Mouse (Mus musculus) megakaryocyte-erythroid progenitor cell, adult 5-6 weeks (primary cell): ENCODE measurements around the gene Itpkc. TPM values are rescaled to one million over a fixed set of nuclear protein-coding genes. Genes with fewer than 3 reads are reported as not detected.

Experiments
- ATAC-seq: replicated peaks from 2 replicates; pipeline ENCODE4 v1.8.0; 2016; ENCODE audit warnings: mild to moderate bottlenecking, inconsistent platforms; ENCODE audit not compliant: severe bottlenecking, poor library complexity, low FRiP score, low TSS enrichment
- total RNA-seq, 2 experiments: library from RNA; stranded (forward) in 1 of 2; stranded (reverse) in 1 of 2; fragments of 200-1000, 215-1000 nt in 1 of 2; fragments of >200 nt in 1 of 2; fragmentation: Nextera tagmentation in 1 of 2; gene quantifications; 2 replicates each; pipeline ENCODE4 v1.2.3; 2014 to 2017

The Itpkc gene
- total RNA-seq, 2 experiments from 2014 or later, result 2.3 to 5.9 TPM

DNA sequence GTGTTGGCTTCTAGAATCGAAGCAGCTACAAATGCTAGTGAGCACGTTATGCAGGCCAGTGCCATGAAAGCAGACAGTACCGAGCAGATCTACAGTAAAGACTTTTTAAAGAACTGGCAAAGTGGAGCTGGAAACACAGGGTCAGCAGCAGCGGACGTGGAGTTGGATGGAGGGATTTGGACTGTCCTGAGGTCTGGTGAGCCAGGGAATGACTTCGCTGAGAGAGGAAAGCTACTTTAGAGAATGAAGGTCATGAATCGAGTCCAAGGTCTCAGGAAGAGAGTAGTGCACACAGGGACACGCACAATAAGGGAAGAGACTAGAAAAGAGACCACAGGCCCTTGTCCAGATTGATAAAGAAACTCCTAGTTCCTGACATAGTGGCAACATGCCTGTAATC, 30.8 kb downstream of the Itpkc start:
- no peak for ATAC-seq

DNA sequence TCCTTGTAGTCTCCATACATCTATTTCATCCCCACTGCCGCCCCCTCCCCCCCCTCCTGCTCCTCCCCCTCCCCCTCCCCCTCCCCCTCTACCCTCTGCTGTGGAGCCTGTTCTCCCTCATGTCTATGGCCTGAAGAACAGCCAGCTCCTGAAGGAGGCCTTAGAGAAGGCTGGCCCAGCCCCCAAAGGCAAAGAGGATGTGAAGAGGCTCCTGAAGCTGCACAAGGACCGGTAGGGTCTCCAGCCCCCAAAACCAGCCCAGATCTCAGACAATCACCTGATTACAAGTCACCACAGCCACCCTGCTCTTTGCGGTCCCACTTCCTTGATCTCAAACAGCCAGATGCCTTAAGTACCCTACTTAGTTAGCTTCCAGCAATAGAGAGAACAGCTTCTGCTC, 31.3 kb downstream of the Itpkc start:
- ATAC-seq, result no peak

DNA sequence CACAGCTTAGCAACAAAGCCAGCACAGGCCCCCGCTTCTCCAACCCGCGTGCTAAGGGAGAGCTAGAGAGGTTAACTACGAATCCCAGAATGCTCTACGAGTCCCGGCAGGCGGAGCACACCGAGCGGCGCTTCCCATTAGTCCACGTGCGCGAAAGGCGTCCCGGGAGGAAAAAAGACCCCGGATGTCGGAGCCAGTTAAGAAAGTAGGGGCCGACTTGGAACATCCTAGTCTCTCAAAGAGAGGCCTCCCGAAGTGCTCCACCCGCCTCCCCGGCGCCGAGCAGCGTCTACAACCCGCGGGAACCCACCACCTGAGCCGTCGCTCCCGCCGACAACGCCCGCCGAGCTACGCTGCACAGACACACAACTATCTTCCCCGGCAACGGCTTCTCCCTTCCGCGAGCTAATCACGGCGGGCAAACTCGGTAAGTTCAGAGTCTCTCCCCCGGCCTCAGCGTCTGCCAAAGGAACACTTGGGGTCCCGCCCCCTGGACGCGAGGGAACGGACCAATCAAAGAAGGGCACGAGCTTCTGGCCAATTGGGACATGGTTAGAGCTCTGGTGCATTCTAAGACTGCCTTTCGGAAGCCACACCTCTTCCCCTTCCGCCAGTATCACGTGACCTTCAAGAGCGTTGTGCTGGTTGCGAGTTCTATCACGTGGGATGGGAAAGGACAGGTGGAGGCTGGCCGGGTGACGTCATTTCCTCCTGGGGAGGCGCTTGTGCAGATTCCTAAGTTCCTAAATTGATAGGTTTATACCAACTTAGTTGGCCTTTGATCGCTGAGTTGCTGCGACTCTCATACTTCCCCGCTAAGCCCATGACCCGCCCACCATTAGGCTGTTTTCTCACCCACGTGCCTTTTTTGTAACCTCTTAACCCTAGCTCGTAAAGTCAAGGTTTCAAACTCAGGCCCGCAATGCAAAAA, 32.5 kb downstream of the Itpkc start, which contains the start of the genes BC024978 and Snrpa:
Gene BC024978, plus strand, starts transcription at position 101 of the 931 bp plus-strand sequence.
Gene Snrpa, minus strand, starts transcription at position 591 of the 931 bp plus-strand sequence.
- peak; percentile 96 for ATAC-seq

DNA sequence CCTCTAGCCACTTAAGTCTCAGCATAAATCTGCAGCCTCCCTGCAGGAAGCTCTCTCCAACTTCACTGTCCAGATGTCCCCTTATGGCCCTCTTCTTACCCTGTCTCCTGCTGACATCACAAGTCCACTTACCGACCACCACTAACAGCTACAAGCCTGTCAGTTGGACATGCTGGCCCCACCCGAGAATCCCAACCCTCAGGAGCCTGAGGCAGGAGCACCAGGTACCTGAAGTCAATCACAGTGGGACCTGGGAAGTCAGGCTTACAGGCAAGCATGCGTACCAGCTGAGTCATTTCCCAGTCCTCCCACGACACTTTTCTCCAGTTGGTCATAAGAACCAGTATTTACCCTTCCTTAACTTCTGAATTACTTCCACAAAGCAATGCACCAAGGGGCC, 34.7 kb downstream of the Itpkc start:
- ATAC-seq, result no peak

DNA sequence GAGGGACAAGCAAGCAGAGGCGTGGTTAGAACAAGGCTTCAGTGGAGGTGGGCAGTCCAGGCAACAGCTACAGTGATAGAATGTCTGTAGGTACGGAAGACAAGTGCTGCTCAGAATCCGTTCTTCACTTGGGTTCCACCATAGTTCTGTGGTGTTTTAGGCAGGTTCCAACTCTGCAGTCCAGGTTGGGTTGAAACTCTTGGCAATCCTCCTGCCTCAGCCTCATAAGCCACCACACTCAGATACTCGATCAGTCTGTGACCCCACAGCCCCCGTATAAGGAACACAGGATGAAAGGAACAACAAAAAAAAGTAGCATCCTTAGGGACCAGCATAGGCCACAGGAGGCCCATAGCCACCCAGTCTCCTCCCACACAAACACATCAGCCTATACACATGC, 36.0 kb downstream of the Itpkc start:
- ATAC-seq, result no peak

DNA sequence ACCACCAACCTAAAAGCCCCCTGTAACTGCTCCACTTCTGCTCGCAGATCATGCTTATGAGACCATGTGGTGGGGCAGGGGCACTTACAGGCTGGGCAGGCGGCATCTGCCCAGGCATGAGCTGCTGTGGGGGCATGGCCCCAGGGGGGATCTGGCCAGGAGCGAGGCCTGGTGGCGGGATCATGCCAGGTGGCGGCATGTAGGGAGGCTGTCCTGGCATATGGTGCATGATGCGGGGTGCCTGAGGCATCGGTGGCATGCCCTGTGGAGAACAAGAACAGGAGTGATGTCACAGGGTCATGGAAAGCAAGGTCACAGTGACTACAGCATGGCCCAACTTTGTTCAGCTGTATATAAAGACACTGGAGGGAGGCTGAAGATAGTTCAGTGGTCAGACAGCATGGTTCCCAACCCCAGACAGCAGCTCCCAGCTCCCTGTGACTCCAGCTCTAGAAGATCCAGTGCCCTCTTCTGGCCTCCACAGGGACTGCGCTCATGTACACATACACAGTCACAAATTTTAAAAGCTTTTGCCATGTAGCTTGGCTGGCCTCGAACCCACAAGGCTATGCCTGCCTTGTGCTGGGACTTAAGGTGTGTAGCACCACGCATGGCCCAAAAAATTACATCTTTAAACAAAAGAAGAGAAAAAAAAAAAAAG, 39.1 kb downstream of the Itpkc start:
- ATAC-seq, result 0 out of 2 replicates have a peak, but pooled peaks have one; percentile 16

DNA sequence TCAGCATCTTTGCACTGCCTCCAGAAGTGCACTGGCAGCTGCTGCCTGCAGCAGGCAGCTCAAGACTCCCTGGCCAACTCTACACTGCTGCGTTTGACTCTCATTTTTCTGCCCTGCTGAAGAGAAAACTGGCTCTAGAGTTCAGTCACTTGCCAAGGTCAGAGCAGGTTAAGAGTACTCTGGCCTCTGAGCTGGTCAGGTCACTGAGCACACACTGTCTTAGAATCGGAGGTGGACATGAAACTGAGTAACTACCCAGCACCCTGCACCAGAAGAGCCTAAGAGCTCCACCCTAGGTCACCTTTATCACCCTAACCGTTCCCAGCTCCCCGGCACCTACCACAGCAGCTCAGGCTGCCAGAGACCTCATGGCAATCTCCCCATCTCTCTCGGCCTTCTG, 42.5 kb downstream of the Itpkc start:
- ATAC-seq, result no peak

DNA sequence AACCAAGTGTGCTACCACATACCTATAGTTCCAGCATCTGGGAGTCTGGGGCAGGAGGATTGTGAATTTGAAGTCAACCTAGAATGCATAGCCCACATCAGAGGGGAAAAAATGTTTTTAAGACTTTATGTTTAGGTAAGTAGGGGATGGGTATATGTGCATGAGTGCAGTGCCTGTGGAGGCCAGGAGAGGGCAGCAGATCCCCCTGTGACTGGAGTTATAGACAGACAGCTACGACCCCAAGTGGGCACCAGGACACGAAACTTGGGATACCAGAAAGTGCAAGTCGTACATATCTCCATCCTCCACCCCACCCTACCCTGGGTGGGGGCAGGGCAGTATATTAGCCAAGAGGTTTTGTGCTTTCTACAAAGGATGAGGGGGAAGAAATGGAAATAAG, 43.5 kb downstream of the Itpkc start:
- ATAC-seq, result peak; percentile 76

DNA sequence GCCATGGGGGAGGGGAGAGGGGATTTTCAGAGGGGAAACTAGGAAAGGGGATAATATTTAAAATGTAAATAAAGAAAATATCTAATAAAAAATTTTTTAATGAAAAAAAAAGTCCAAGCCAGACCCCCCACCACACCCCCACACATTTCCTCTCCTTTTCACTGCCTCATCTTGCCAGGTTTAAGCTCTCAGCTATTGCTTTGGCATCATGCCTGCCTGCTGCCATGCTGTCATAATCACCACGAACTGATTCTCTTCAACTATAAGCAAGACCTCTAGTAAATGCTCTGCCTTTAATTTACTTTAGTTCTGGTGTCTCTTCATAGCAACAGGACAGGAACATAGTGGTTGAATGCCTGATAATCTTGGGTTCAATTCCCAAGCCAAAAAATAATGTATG, 46.0 kb downstream of the Itpkc start:
- no peak for ATAC-seq

DNA sequence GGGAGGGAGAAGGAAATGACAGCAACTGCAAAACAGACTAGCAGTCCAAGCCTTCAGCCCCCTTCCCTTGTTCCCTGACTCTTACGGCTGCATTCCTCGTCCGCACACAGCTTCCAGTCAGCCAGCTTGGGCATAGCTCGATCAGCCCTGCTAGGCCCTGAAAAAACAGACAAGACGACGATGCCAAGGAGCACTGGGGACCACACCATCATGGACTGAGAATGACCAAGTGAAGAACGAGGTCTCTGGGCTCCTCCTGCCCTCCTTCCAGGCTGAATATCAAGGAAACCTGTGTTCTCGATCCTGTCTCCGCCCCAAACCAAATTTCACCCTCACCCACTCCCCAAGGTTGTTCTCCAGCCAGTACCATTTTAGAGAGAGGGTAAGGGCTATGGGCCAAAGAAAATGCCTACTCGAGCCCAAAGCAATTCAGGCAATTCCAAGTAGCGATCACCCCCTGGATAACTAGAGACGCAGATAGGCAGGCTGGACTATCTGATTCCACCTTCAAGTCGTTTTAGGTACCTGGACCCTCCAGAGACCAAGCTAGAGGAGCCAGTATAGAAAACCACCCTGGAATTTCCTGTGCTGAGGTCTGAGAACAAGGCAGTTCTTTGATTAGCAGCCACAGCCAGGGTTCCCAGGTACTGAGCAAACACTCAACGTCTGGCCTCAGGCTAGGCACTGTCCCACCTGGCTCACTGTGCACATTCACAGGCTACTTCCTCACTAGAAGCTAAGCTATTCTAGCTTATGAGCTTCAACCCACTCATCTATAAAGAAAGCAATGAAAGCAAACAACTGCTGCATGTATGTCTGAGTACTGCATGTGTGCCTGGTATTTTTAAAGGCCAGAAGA, 47.4 kb downstream of the Itpkc start, which contains the start of the genes Gm21983 and Mia:
Gene Gm21983, minus strand, starts transcription at position 250 of the 859 bp plus-strand sequence.
Gene Mia, minus strand, starts transcription at position 321 of the 859 bp plus-strand sequence.
- ATAC-seq, result no peak

DNA sequence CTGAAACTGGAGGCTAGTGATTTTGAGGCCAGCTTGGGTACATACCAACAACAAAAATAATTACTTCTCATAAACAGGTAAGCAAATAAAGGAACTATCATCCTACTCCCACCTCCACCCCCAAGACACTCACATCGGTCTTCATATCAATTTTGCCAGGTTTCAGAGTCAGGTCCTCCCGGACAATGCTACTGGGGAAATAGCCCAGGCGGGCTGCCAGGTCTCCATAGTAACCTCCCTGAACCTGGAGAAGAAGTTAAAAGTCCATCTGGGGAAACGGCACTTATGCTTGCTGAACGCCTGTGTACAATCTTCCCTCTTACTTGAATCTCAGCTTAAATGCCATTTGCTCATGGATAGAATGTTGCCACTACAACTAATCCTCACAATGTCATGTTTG, 48.4 kb downstream of the Itpkc start:
- ATAC-seq, result no peak

DNA sequence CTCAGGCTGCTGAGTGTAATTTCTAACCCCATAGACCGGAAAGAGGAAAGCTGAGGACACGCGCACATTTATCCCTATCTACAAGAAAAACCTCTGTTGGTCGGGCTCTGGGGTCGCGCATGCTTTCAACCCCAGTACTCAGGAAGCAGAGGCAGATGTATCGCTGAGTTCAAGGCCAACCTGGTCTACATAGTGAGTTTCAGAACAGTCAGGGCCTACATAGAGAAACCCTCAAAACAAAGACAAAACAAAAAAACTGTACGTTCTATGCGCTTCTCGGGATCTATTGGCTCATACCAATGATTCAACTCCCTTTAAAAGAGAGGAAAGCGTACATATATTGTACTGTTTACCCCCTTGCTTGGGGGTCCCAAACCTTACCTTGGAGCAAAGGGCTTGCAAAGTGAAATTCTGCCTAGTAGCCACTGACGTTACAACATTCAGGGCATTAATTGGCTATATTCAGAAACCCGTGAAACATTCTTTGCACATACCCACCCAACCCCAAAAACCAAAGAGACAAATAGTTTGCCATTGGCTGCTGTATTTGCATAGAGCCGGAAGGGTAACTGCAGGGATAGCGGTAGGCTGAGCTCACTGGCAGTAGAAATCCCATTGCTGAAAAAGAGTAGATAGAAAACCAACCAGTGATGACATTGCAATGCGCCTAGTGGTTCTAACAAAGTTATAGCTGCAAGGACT, 49.1 kb downstream of the Itpkc start:
- no peak for ATAC-seq

DNA sequence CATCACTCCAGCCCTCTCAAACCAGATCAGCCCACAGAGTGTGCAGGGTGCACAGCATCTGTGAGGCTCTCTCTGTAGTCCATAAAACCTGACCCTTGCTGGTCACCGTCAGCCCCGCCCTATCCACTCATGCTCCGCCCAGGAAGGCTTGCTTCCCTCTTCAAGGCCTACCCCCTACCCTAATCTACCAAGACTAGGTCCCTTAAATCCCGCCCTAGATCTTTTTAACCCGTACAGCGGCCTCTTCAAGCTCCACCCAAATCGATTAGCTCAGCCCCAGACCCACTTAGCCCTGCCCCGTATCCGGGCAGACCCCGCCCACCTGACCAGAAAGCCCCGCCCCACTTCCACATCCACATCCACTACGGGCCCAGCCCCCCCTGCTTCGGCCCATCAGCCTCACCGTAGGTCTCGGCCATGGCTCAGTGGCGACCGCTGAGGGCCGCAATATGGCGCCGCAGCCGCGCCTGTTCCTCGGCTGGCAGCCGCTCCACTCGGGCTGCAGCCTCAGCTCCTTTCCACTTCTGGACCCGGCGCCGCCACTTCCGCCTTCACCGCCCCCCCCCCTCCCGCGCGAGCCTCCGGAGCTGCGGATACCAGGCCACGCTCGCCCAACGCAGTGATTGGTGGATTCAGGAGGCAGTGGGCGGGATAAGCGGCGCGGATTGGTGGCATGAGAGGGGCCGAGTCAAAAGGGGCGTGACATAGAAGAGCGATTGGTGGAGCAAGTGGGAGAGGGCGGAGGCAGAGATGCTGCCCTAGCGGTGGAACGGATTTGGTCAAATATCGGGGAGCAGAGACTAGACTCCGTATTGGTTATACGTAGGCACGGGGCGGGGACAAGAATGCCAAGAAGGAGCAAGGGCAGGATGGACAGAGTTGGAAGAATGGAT, 49.9 kb downstream of the Itpkc start, which contains the start of gene Rab4b:
Gene Rab4b, minus strand, starts transcription at position 573 of the 893 bp plus-strand sequence.
- ATAC-seq, result peak; percentile 96

DNA sequence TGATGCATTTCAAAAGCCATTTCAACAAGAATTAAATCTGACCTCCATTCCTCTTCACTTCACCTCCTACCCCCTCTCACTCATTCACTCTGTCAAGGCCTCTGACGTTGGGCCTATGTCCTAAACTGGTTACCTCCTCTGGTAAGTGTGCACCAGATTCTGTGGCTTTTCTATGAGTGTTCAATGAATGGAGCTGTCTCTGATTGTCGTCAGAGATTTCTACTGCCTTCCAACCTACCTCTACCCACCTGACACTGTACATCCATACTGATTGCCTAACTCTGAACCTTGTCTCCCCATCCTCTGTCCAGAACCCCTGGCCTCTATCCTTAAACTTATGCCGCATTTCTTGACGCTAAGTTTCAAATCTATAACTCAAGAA, 50.5 kb downstream of the Itpkc start:
- ATAC-seq, result no peak

DNA sequence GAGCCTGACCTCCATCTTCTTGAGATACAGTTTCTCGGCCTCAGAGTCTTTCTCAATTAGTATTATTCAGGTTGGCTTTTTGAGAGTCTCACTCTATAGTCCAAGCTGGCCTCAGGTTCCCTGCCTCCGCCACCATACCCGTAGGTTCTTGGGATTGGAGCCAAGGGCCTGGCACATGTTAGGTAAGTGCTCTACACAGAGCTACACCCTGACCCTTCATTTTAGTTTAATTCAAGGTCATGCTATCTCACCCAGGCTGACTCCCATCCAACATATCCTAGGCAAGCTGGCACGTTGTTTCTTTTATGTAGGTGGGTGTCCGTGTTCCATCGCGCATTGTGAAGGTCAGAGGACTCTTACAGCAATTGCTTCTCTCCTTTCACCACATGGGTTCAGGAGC, 53.6 kb downstream of the Itpkc start:
- no peak for ATAC-seq

DNA sequence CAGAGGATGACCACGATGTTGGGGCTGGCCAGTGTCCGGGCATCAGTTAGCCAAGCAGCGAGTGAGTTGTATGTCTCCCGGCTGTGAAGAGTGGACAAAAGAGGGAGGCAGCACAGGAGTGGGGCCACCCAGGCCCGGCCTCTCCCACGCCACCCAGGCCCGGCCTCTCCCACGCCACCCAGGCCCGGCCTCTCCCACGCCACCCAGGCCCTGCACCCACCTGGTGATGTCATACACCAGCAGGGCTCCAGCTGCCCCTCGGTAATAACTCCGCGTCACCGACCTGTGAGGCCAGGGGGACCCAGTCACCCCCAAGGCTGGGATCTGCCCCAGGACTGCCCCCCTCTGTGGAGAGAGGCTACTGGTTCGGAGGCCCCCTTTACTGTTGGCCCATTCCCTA, 54.0 kb downstream of the Itpkc start:
- no peak for ATAC-seq

DNA sequence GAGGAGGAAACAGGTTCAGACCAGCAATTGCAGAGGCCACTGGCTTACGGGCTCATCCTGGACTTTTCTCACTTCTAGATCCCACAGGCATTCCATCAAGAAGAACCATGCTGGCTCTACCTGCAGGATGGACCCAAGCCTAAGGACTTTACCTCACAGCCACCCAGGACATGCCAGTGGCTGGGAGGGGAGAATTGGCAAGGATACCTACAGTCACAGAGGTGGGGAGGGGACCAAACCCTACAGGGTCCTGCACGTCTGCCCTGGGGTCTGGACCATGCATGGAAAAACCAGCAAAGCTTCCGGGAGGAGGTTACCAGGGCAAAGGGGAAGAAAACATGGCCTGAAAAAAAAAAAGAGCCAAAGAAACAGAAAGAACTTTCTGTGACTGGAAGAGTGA, 57.5 kb downstream of the Itpkc start:
- no peak for ATAC-seq

DNA sequence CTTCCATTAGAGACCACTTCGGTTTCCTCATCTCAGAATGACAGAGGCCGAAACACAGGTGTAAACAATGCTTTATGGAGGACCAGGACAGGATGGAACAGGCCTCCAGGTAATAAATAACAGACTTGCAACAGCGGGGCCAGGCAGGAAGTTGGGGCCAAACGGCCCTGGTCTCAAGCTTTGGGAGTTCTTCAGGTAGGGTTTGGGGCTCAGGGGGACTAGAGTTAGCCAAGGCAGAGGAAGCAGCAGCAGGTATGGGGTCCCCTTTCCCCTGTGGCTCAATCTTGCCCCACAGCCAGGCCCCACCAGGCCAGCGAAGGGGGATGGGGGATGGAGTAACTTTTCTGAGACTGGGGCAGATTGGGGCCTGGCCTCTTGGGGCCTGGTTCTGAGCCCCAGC, 60.1 kb downstream of the Itpkc start:
- ATAC-seq, result no peak
